Mouse (Mus musculus) small intestine, adult 2 months (tissue): ENCODE measurements at regions not wholly inside any gene's neighbourhood (a gene's known extent, or its start where the extent isn't known, plus 50 kb on each side); places are given as distances from the start of the nearest gene placed in this dataset.

ENCODE experiments used
- CTCF ChIP-seq: fragments of 200-500 bp; IDR thresholded peaks from 2 replicates; pipeline ENCODE4 v1.5.1; 2012; ENCODE audit warnings: low read depth, mild to moderate bottlenecking, control low read depth, inconsistent platforms, low read length, moderate library complexity, mixed read lengths; ENCODE audit not compliant: insufficient replicate concordance, insufficient read length; ENCODE audit errors: extremely low read depth
- POLR2A ChIP-seq: fragments of 200-500 bp; IDR thresholded peaks from 2 replicates; pipeline ENCODE4 v1.6.1; 2012; ENCODE audit warnings: low read depth, mild to moderate bottlenecking, control low read depth, inconsistent platforms, low read length, moderate library complexity

GRCm38 (mm10) chr6:31106856-31107359 is 148.0 kb upstream of the Klf14 start:
- TF ChIP-seq CTCF = no peak
- no peak for TF ChIP-seq POLR2A
